ENCODE assay signal across 33 mouse cellular contexts in genomic region chr7:123753252-123753651, GRCm38 (mm10).
DNase-seq lines count a peak whose midpoint lies in the region; ATAC-seq and TF ChIP-seq lines count a peak whose summit lies in the region.
"Had no signal": no experiment of that assay in that cellular context is flagged by ENCODE, and none has a peak within 500 bp of the region (broad histone marks: within the 10 kb centered on the region; RNA-seq: fewer than 3 reads in every experiment).

No protein-coding gene starts in this region.

- TF ChIP-seq CTCF in left cerebral cortex, adult 2 months (IDR thresholded peaks at IDR 0.05), result no peak

- intact Hi-C loops in left cerebral cortex, adult 2 months (cut with DNase I), result loop anchor here (2.0 kb wide), 1 partner anchor 72 kb away; no protein-coding TSS in a partner anchor
- intact Hi-C loops in left cerebral cortex, postnatal 4 days (cut with DNase I), result no loop called here
- intact Hi-C loops in left cerebral cortex, postnatal 36 days (cut with DNase I), result no loop called here

- DNase-seq in frontal cortex, postnatal 25 days (ENCODE audit: low spot score in 2 of 2), result no peak
- DNase-seq in left cerebral cortex, adult 2 months (ENCODE audit: extremely low spot score in 1 of 2, low spot score in 2 of 2), result peak in 1 of 2 experiments; percentile 22
- no peak for DNase-seq in left cerebral cortex, postnatal 4 days
- DNase-seq in brain, adult 2 months (ENCODE audit: low read depth, low spot score), result peak; percentile 65
- DNase-seq in left cerebral cortex, postnatal 36 days (ENCODE audit: low spot score in 2 of 2), result peak; percentile 29 to 43
- no peak for DNase-seq in heart, postnatal 4 days
- DNase-seq: adrenal gland, postnatal 10 days; cerebellum, adult 11 months; cerebellum, adult 9-11 months; embryo, embryonic 11 days; forebrain, postnatal 0 days; gastrocnemius, adult 2 months; gastrocnemius, postnatal 36 days; heart, adult 2 months; kidney, adult 18-20 months; kidney, postnatal 25 days; liver; lung, adult 2 months; lung, postnatal 10 days; retina, postnatal 1 day; thymus, adult 18-20 months; thymus, postnatal 25 days had no signal

- ATAC-seq in frontal cortex, adult (ENCODE audit: low TSS enrichment), result peak; percentile 82
- ATAC-seq: forebrain, postnatal 0 days; midbrain, embryonic 15.5 days had no signal

- no peak overlapping the region for H3K4me3 ChIP-seq in left cerebral cortex, adult 2 months
- H3K4me3 ChIP-seq: embryonic facial prominence, embryonic 12.5 days; gastrocnemius, adult 2 months; heart, adult 2 months; heart, embryonic 12.5 days; hindbrain, embryonic 10.5 days; hindbrain, embryonic 15.5 days; kidney, embryonic 15.5 days; midbrain, embryonic 10.5 days; midbrain, embryonic 15.5 days; neural tube, embryonic 15.5 days had no signal

- peak overlapping the region; percentile 53 for H3K27ac ChIP-seq in left cerebral cortex, adult 2 months
- H3K27ac ChIP-seq: embryonic facial prominence, embryonic 12.5 days; gastrocnemius, adult 2 months; heart, adult 2 months; hindbrain, embryonic 10.5 days; hindbrain, embryonic 15.5 days; kidney, embryonic 15.5 days; liver, embryonic 14.5 days; macrophage; midbrain, embryonic 10.5 days; midbrain, embryonic 15.5 days; neural tube, embryonic 15.5 days had no signal

Comparison
In these comparisons a context has a peak if more than half of its experiments do, and no peak if none do; other contexts are left out.
1. DNase-seq: peak in brain, adult 2 months (single experiment) and left cerebral cortex, postnatal 36 days (2 of 2); none in frontal cortex, postnatal 25 days (0 of 2), left cerebral cortex, postnatal 4 days (single experiment) and heart, postnatal 4 days (single experiment).